Mouse (Mus musculus) yolk sac, embryonic 10.5 days (tissue): ENCODE results near the gene Mdm2.
"Not testable (repeated sequence)": the region's sequence is repeated elsewhere in the genome, so short reads cannot be mapped to it uniquely, and the experiment has no call there.

ENCODE experiments used
- DNase-seq: peaks from one replicate; pipeline ENCODE4 v3.0.0-alpha.2; 2017; ENCODE audit warnings: low spot score

The Mdm2 gene

GRCm38 (mm10) chr10:117749050-117749686 is 38.6 kb upstream of the Mdm2 start:
- DNase-seq, result no peak

DNA sequence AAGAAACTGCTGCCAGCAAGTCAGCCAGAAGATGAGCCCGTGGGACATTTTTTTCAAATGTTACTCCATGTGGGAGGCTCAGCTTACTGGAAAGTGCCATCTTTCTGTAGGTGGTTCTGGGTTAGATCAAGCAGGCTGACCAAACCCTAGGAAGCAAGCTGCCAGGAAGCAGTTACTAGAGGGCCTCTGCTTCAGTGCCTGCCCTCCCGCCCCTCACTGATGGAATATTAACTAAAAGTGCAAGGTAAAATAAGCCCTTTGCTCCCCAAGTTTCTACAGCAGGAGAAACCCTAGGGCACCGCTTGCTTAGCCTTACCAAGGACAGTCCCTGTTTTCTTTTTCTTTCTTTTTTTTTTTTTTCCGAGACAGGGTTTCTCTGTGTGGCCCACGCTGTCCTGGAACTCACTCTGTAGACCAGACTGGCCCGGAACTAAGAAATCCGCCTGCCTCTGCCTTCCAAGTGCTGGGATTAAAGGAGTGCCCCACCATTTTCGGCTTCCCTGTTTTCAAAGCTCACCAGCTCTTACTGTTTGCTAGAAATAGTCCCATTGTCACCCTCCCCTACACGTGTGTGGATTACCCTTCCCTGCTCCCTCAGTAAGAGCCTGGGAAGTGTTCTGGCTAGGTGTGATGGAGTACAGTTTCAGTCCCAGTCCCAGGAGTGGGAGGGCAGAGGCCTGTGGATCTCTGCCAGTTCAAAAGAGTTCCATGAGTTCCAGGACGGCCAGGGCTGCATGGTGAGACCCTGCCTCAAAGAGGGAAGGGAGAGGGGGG is 37.9 kb upstream of the Mdm2 start:
- no peak for DNase-seq

GRCm38 (mm10) chr10:117747711-117748110 is 37.2 kb upstream of the Mdm2 start:
- no peak for DNase-seq

DNA sequence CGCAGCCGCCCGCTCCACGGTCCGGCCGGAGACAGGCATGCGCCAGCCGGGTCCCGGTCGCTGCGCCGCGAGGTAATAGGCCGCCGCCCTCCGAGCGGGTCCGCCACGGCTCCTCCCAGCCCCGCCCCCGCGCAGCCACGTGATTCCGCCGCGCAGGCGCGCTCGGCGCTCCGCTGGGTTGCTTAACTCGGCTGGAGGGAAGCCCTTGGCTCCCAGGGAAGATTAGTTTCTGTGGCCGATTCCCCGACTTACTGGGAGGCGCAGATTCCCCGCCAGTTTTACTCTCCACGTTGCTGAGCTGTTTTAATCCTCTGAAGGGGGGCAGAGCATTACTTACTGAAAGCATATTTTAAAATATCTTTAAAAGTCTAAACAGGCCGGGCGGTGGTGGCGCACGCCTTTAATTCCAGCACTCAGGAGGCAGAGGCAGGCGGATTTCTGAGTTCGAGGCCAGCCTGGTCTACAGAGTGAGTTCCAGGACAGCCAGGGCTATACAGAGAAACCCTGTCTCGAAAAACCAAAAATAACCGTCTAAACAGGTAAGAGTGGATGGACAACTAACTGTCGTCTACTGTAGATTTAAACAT is 35.8 kb upstream of the Mdm2 start, which contains the start of gene Slc35e3:
Gene Slc35e3 (minus strand): TSS at position 69 of the 587 bp plus-strand sequence.
- DNase-seq, result peak; percentile 92

DNA sequence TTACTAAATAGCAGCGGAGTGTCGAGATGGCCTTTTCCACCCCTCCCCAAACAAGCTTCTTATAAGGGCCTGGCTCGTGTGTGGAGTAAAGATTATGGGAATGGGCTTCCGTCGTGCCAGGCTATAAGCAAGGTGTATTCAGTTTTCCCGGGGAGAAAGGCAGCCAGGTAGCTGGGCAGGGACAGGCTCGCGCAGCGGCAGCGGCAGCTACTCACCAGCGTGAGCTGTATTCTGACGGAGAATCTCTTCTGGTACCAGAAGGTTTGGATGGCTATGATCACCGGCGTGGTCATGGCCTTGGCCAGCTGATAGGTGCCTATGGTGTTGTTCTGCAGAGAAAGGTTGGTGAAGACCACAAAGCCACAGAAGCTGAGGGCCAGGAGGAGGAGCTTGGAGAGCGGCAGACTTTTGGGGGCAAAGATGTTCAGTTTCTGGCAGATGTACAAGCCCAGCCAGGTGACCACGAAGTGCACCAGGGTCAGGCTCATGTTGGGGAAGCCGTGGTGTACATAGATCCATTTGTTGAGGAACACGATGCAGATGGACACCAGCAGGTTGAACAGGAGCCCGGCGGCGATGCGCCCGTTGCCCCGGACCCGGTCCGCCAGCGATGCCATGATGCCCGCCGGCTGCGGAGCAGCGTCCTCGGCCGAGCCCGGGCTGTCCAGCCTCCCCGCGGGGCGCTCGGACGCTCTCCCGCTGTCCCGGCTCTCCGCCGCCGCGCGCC is 35.2 kb upstream of the Mdm2 start:
- DNase-seq, result peak; percentile 35

GRCm38 (mm10) chr10:117743917-117744316 is 33.4 kb upstream of the Mdm2 start:
- DNase-seq, result no peak

DNA sequence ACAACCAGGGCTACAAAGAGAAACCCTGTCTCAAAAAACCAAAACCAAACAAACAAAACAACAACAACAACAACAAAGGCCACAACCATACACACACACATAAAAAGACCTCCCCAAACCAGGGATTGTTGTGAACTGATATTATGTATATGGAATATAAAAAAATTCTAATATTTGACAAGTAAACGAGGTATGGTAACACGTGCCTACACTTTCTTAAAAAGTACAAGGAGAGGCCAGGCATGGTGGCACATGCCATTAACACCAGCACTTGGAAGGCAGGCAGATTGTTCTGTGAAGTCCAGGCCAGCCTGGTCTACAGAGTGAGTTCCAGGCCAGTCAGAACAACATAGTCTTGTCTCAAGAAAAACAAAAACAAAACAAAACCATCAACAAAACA is 32.6 kb upstream of the Mdm2 start:
- no peak for DNase-seq

GRCm38 (mm10) chr10:117742618-117743017 is 32.1 kb upstream of the Mdm2 start:
- no peak for DNase-seq

DNA sequence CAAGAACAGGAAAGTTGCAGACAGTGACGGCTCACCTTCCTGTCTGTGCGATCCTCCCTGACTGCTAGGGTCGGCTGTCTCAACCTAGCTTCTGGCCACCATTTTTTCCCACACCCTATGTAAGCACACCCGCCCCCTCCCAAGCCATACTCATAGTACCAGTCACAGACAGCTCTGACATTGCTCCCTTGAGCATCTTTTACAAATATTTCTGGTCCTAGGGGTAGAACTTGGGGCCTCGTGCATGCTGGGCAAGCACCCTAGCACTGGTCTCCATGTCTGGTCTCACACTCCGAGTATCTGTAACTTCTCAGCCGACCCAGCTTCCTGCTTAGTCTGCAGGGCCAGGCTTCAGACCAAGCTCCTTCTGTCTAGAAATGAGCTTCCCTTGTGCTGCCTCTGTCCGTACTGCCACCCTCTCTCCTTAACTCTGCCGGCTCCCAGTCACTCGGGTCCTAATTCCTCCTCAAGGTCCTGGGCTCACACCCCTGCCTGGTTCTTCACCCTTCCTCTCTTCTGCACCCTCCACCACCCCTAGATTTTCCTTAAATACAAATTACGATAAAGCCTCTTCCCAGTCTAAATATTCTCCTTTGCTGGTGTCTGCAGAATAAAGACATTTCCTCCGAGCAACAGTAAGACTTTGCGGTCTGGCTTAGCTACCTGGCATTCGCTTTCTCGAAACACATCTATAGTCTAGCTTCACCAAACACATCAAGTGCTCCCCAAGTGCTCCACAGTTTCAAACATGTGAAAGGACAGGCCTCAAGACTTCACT is 31.3 kb upstream of the Mdm2 start:
- no peak for DNase-seq

DNA sequence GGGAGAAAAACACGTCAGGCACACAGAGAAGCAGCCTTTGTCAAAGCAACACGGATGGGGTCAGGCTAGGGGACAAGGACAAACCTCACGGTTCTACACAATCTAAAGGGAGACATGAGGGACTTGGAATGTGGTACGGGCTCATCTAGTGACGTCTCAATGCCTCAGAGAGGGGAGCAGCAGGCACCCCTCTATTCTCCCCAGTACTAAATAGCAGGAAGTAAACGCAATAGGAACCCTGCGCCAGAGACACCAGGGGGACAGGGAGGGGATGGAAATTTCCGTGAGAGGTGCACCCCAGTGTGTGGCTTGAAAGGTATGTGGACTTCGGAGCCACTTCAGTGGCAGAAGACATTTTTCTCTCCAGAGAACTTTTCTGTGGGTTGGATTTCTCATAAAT is 30.4 kb upstream of the Mdm2 start:
- DNase-seq, result no peak

DNA sequence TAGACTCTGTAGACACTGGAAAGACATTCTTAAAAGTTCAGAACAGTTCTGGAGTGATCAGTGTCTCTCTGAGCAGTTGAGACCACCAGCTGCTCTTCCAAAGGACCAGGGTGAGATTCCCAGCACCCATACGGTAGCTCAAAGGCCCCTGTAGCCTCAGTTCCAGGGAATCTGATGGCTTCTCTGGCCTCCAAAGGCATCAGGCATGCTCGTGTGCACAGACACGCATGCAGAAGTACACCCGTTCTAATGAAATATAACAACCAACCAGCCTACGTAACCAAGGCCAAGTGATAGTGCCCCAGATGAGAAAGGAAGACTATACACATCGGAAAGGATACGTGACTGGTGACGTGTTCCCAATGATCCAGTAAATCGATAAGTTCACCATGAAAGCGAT is 29.6 kb upstream of the Mdm2 start:
- DNase-seq, result no peak

DNA sequence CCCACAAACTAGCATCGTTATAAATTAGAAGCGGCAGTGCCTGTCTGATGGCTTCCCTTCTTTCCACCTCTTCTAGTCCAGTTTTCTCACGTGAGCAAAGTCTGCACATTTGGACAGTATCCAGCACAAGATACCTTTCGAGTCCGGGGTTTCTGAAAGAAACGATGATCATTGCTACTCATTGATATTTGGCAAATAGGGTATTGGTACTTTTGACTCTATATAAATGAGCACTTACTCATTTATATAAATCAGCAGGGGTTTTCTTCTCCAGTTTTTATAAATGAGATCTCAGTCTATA is 29.0 kb upstream of the Mdm2 start:
- no peak for DNase-seq

- DNase-seq, result no peak
Observed at GRCm38 (mm10) chr10:117738928-117739647, 28.5 kb upstream of the Mdm2 start.

DNA sequence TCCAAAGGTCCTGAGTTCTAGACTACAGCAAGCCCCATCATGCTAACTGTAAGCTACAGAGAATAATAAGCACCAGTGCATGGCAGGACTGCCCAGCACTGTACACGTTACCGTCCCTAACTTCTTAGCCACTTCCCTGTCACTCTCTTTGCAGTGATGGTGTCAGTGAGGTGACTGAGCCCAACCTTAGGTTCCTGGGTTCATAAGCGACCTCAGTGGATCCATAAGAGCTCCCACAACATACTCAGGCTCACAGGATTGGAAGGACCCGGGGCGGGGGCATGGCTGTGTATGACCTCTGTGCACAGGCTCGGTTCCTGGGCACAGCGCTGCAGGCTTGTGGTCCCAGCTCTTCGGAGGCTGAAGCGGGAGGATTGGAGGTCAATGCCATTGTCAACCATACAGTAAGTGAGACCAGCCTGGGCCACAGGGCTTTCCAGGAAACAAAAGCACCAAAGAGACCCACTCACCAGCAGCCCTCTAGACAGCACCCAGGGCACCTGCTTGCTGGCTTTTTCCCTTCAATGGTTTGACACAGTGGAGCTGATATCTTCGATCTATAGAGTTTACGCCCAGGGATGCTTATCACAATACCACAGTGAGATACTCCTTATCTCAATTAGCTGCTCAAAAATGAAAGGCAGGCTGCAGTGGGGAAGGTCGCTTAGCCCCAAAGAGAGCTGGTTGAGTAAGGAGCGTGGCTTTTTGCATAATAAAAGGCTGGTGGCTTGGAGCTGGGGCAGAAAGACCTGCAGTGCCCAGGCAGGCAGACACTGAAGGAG is 27.8 kb upstream of the Mdm2 start:
- no peak for DNase-seq

DNA sequence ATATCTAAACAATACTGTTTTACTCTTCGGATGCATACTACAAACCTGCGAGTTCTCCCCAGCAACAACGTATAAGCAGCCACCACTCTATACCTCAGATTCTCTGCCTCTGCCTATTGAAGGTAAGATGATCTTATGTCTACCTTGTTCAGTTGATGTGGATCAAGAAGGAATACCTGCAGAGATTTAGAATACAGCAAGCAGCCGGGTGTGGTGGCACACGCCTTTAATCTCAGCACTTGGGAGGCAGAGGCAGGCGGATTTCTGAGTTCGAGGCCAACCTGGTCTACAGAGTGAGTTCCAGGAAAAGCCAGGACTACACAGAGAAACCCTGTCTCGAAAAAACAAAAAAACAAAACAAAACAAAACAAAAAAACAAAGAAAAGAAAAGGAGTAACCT is 26.9 kb upstream of the Mdm2 start:
- DNase-seq, result not testable (repeated sequence)

DNA sequence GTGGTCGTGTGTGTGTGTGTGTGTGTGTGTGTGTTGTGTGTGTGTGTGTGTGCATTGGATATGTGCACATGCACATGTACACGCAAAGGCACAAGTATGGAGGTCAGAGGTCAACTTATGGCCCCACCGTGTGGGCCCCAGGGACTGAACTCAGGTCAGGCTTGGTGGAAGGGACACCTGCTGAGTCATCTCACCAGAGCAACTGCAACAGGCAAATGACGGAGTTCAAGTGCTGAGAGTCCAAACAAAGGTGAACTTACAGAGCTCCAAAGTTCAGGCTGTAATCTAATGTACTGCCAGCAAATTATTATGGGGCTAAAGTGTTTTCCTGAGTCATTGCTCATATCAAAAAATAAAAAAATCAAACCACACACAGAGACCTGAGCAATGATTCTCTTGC is 26.5 kb upstream of the Mdm2 start:
- peak; percentile 56 for DNase-seq

DNA sequence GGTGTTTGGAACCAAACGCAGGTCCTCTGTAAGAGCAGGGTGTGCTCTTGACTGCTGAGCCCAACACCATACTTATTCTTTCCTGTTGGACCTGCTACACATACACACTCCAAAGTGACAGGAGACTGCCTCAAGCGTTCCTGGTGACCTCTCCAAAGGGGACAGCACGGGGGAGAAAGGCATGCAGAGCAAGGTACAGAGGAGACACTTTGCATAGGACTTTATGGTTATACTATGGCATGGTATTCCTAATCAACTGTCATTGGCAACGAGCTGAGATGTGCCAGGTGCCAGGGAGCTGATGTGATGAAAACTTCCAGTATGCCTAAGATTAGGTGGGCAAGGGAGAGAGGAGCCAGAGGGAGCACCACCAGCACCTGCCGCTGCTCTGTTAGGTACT is 26.0 kb upstream of the Mdm2 start:
- no peak for DNase-seq

- not testable (repeated sequence) for DNase-seq
Observed at GRCm38 (mm10) chr10:117735396-117735795, 24.8 kb upstream of the Mdm2 start.

DNA sequence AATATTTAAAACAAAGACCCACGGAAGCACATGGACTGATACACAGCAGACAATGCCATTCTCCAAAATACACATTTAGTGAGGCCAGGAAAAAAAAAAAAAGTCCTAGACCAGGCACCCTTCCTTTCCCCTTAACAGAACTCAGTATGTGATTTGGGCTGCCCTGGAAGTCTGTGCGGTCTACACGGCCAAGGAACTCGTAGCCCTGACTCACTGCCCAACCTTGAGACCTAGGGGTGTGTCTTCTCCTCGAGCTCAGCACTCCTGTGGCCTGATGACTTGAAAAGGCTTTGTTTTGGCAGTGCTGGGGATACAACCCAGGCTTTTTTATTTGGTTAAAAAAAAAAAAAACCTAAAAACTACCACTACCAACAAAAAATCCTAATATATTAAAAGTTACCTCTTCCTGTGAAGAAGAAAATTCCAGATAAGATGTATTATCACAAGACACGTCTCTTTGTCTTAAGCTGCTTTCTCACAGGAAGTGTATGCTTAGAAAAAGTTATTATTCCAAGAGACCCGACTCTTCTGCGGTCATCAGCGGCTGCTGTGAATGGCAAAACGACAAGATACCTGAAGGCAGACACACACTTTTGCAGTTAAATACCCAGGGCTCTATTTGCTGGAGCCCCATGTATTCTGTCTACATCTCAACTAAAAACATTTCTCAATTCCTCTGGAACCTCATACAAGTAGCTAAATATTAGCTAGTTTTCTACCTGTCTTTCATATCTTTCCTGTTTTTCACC is 23.7 kb upstream of the Mdm2 start:
- DNase-seq, result not testable (repeated sequence)

DNA sequence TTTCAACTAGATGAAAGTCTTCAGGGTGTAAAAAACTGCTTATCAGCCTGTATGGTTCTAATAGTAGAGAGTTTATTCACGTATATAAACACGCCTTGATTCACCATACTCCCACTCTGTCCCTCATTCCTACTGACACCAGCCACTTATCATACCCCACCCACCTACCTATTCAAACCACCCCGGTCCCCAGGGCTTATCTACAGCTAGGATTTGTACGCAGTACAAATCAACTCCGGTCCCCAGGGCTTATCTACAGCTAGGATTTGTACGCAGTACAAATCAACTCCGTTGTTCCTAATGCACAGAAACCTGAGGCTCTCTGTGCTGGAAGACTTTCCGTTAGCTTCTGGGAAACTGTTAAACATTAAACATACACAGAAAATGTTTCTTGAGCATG is 23.1 kb upstream of the Mdm2 start:
- DNase-seq, result not testable (repeated sequence)
